Mouse (Mus musculus): ENCODE results near the gene Tnp2.
A peak's percentile ranks its signal among the peaks of the same experiment; 100 is the strongest.

The Tnp2 gene

GRCm38 (mm10) chr16:10767158-10767557 lies 21.3 kb downstream of the Tnp2 start:
- DNase-seq = peak in 1 of 2 experiments; percentile 67

DNA sequence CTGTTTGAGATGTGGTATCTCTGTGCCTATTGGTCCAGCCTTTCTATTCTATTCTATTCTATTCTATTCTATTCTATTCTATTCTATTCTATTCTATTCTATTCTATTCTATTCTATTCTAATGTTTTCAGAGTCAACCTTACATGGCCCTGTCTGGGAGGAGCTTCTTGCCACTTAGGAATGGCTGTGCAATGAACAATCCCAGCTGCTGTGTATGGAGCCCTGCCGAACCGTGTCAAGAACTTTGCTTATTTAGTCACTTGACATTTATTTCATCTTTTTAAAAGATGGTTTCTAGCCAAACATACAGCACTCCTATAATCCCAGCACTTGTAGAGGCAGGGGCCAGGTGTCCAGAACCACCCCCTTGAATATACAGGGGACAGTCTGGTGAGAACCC lies 24.1 kb downstream of the Tnp2 start:
- no peak for DNase-seq

DNA sequence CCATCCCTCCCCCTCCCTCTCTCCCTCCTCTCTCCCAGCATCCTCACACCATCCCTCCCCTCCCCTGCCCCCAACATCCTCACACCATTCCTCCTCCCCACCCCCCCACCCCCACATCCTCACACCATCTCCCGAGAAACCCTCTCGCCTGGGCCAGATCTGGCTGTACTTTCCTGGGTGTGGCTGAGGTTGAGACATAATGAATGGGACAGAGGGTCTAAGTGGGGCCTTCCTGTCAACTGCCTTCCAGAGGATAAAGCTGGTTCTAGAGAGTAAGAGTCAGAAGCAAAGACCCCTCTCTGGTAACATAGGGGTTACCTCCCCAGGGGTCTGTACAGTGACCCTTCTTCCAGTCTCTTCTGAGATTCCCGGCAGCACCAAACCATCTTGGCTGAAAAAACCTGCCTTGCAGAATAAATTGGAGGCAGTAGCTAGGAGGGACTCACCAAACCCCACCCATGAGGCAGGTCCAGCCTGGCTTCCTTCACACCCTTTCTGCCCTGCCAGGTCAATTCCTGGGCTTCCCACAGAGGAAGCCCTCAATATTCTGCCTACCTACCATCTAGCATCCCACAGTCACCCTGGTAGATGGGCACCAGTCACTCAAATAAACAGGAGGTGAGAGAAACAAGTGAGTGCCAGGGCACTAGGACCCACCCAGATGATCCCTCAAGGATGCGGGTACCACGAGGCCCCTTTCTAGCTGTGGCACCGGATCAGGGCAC lies 24.8 kb downstream of the Tnp2 start:
- DNase-seq = no peak

GRCm38 (mm10) chr16:10762569-10763180 lies 25.8 kb downstream of the Tnp2 start:
- no peak for DNase-seq

- no peak for DNase-seq
Observed at GRCm38 (mm10) chr16:10761182-10761581, 27.3 kb downstream of the Tnp2 start.

DNA sequence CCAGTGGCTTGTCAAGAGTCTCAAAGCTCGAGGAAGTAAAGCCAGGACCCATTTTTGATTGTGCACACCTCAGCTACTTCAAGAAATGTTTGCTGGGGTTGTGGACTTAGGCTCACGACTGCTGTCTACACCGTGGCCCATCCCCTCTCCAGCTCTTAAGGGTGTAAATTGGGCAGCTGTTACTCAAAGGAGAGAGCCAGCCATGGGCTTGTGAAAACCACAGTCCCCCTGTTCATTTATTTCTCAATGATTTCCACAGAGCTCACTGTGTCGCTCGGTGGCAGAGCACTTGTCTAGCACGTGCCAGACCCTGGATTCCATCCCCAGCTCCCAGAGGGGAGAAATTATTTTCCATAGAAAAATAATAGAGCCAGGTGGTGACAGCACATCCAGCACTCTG lies 32.3 kb downstream of the Tnp2 start:
- no peak for DNase-seq

GRCm38 (mm10) chr16:10754521-10755296 lies 33.8 kb downstream of the Tnp2 start:
- no peak for DNase-seq

DNA sequence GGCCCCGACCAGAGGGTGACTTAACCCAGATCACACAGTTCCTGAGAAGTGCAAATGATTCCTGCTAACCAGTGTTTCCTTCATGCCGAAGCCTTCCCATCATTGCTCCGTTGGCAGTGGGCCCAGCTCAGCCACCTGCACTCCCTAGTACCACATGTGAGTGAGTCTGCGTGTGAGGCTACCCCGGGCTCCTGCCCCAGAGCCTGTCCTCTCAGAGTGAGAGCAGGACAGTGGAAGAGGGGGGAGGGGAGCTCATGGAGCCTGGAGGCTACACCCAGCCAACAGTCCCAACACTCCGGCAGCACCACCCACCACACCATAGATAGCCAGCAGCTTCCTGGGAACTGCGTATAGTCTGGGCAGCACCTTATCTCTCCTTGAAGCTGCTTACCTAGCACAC lies 38.6 kb downstream of the Tnp2 start:
- no peak for DNase-seq

- peak in 1 of 2 experiments; percentile 35 for DNase-seq
Observed at GRCm38 (mm10) chr16:10749226-10749625, 39.2 kb downstream of the Tnp2 start.

- DNase-seq = no peak
Observed at GRCm38 (mm10) chr16:10741082-10741481, 47.4 kb downstream of the Tnp2 start.

- no peak for DNase-seq
Observed at GRCm38 (mm10) chr16:10739854-10740398, 48.5 kb downstream of the Tnp2 start.

DNA sequence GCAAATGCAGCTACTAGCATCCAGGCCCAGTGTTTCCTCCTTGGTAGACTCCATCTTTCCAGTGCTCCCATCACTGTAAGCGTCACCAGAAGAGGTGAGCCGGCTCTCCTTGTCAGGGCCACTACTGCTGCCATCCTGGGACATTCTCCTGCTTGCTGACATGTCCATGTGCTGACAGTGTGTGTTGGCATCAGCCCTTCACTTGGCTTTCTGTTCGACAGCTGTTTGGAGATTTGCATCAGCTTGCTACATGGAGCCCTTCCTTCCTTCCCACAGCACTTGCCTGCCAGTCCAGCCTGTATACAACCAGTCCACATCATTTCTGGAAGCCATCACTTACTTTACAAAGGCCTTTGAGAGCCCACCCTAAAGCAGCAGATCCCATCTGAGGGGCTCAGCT lies 49.6 kb downstream of the Tnp2 start:
- DNase-seq = no peak
